Mouse (Mus musculus) megakaryocyte, embryonic 14.5 days (primary cell): ENCODE results near the gene Perm1.

ENCODE experiments used
- FLI1 ChIP-seq: IDR thresholded peaks from 2 replicates; pipeline ENCODE4 v1.6.1; 2012; ENCODE audit warnings: low read length, inconsistent platforms, mixed read lengths
- GATA1 ChIP-seq: IDR thresholded peaks from 3 replicates; pipeline ENCODE4 v1.6.1; 2012; ENCODE audit warnings: mixed read lengths, low read length, inconsistent platforms, borderline replicate concordance

DNA sequence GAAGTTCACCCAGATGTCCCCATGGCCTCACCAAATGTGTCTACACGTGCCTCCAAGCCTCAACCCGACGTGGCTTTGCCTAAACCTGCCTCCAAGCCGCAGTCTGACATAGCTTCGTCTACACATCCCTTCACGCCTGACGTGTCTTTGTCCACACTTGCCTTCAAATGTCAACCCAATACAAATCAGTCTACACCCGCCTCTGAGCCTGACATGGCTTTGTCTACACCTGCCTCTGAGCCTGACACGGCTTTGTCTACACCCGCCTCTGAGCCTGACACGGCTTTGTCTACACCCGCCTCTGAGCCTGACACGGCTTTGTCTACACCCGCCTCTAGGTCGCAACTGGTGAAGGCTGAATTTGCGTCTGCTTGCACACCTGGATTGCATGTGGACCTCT is 2.2 kb downstream of the Perm1 start:
- TF ChIP-seq GATA1 (no peak), FLI1 (no peak)
